Mouse (Mus musculus): ENCODE measurements around the gene Apoc3.

GRCm38 (mm10) chr9:46191644-46192043, 43.8 kb downstream of the Apoc3 start:
- TF ChIP-seq POLR2A (IDR thresholded peaks at IDR 0.05; ENCODE audit: borderline replicate concordance, extremely low read depth, low read depth, low read length), result no peak
- TF ChIP-seq CTCF (IDR thresholded peaks at IDR 0.05; ENCODE audit: insufficient read depth, low read length), result no peak

All from lung, adult 2 months (tissue).